Mouse (Mus musculus): ENCODE measurements at regions not wholly inside any gene's neighbourhood (a gene's known extent, or its start where the extent isn't known, plus 50 kb on each side); places are given as distances from the start of the nearest gene placed in this dataset.

DNA sequence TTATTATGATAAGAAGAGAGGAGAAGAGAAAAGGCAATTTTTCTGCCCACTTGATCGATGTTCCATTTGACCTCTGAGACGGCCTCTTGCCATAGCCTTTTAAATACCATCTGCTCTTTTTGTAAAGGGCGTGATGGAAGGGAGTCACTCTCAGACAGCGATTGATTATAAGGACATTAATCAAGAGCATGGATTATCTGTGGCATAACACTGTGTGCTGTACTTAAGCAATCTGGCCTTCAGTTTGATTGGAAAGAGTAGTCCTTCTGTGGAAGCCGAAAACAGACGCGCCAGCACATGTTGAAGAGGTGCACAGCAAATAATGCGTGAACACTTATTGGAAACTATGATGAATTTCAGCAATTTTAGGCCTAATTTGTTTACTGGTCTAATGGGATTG lies 685.4 kb upstream of the Robo1 start:
- no peaks in the 10 kb centered on the region for H3K9me3 ChIP-seq (replicated peaks; ENCODE audit: control insufficient read depth, insufficient read depth, low read length, poor library complexity, severe bottlenecking)
- no peak overlapping the region for H3K9ac ChIP-seq (ENCODE audit: low read depth, poor library complexity, severe bottlenecking)
- H3K27me3 ChIP-seq (ENCODE audit: control insufficient read depth, insufficient read depth, low read length, poor library complexity, severe bottlenecking): no peaks in the 10 kb centered on the region
- H3K4me3 ChIP-seq (ENCODE audit: low read depth, low read length): no peak overlapping the region
- no peak for TF ChIP-seq CTCF (IDR thresholded peaks at IDR 0.05; ENCODE audit: low read depth, low read length)
- no peak for TF ChIP-seq POLR2A (IDR thresholded peaks at IDR 0.05; ENCODE audit: insufficient read depth, low read length)
- TF ChIP-seq EP300 (IDR thresholded peaks at IDR 0.05; ENCODE audit: insufficient read depth, low read depth, low read length): no peak
- H3K36me3 ChIP-seq (ENCODE audit: control insufficient read depth, insufficient read depth, low read length, poor library complexity, severe bottlenecking): no peaks in the 10 kb centered on the region
- no peak overlapping the region for H3K27ac ChIP-seq (ENCODE audit: insufficient read depth, low read length)
- no peaks in the 10 kb centered on the region for H3K4me1 ChIP-seq (ENCODE audit: control insufficient read depth, insufficient read depth, low read length)

DNA sequence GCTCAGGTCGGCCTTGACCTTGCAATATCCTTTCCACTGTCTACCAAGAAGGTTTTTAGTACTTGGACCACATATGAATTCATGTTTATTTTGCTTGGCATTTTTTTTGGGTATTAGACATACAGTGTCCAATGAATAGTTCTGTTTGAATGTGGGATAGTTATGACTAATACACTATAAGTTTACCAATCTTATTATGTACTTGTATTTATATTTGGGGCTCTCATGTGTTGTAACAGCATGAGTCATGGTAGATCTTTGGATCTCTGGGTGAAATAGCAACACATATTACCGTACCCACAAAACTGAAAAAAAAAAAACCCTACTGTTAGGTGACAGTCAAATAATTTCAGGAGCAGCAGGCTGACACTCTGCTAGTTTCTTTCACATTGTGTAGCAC lies 667.7 kb upstream of the Robo1 start:
- Histone ChIP-seq H3K36me3 (ENCODE audit: control insufficient read depth, insufficient read depth, low read length, poor library complexity, severe bottlenecking) (no peaks in the 10 kb centered on the region), H3K4me1 (ENCODE audit: control insufficient read depth, insufficient read depth, low read length) (no peaks in the 10 kb centered on the region), H3K4me3 (ENCODE audit: low read depth, low read length) (no peak overlapping the region), H3K27me3 (ENCODE audit: control insufficient read depth, insufficient read depth, low read length, poor library complexity, severe bottlenecking) (no peaks in the 10 kb centered on the region), H3K9ac (ENCODE audit: low read depth, poor library complexity, severe bottlenecking) (no peak overlapping the region), H3K9me3 (replicated peaks; ENCODE audit: control insufficient read depth, insufficient read depth, low read length, poor library complexity, severe bottlenecking) (no peaks in the 10 kb centered on the region), H3K27ac (ENCODE audit: insufficient read depth, low read length) (no peak overlapping the region)
- no peak for TF ChIP-seq POLR2A (IDR thresholded peaks at IDR 0.05; ENCODE audit: insufficient read depth, low read length)
- no peak for TF ChIP-seq CTCF (IDR thresholded peaks at IDR 0.05; ENCODE audit: low read depth, low read length)
- no peak for TF ChIP-seq EP300 (IDR thresholded peaks at IDR 0.05; ENCODE audit: insufficient read depth, low read depth, low read length)

DNA sequence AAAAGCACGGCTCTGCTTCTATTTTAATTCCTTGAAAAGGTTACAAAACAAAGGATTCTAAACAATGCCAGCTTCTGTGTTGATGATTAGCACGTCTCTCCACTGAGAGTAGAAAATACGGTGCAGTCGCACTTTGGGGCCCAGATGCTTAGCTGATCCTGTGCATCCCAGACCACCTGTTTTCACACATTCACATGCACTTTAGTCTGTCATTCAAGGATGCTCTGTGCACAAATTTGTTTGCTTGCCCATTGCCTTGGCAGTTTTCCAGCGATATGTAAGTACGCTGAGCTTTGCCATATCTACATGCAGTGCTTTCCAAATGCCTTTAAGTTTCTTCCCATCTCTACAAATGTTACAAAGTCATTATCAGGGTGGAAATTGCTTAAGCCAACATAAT lies 664.9 kb upstream of the Robo1 start:
- Histone ChIP-seq H3K9ac (ENCODE audit: low read depth, poor library complexity, severe bottlenecking) (no peak overlapping the region), H3K36me3 (ENCODE audit: control insufficient read depth, insufficient read depth, low read length, poor library complexity, severe bottlenecking) (no peaks in the 10 kb centered on the region), H3K27me3 (ENCODE audit: control insufficient read depth, insufficient read depth, low read length, poor library complexity, severe bottlenecking) (no peaks in the 10 kb centered on the region), H3K4me3 (ENCODE audit: low read depth, low read length) (no peak overlapping the region), H3K4me1 (ENCODE audit: control insufficient read depth, insufficient read depth, low read length) (no peaks in the 10 kb centered on the region), H3K27ac (ENCODE audit: insufficient read depth, low read length) (no peak overlapping the region), H3K9me3 (replicated peaks; ENCODE audit: control insufficient read depth, insufficient read depth, low read length, poor library complexity, severe bottlenecking) (no peaks in the 10 kb centered on the region)
- no peak for TF ChIP-seq POLR2A (IDR thresholded peaks at IDR 0.05; ENCODE audit: insufficient read depth, low read length)
- TF ChIP-seq CTCF (IDR thresholded peaks at IDR 0.05; ENCODE audit: low read depth, low read length): no peak
- no peak for TF ChIP-seq EP300 (IDR thresholded peaks at IDR 0.05; ENCODE audit: insufficient read depth, low read depth, low read length)

DNA sequence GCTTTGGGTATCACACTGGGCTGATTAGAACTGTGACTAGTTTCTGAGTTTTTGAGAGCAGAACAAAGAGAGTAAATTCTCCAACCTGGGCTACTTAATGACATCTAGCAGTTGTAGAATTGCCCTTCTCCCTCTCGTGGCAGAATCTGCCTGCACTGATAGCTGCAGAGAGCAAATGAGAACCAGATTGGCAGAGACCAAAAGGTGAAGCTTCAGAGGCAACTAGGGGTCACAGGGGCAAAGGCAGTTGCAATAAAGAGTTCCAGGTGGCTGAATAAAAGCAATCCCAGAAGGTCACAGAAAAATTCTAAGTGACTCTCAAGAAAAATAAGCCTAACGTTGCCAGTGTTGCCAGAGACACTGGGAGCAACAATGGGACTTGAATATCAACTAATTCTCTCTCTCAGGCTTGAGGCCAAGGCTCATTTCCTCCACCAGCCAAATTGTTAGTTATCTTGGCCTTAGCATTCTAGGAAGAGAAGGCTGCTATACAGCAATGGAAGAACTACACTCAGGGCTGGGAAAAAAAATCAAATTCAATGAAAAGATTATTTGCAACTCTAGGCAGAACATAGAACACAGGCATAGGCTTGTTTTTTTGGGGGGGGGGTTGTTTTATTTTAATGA lies 629.9 kb upstream of the Robo1 start:
- Histone ChIP-seq H3K9ac (ENCODE audit: low read depth, poor library complexity, severe bottlenecking) (no peak overlapping the region), H3K4me1 (ENCODE audit: control insufficient read depth, insufficient read depth, low read length) (no peaks in the 10 kb centered on the region), H3K27ac (ENCODE audit: insufficient read depth, low read length) (no peak overlapping the region), H3K4me3 (ENCODE audit: low read depth, low read length) (no peak overlapping the region), H3K36me3 (ENCODE audit: control insufficient read depth, insufficient read depth, low read length, poor library complexity, severe bottlenecking) (no peaks in the 10 kb centered on the region), H3K27me3 (ENCODE audit: control insufficient read depth, insufficient read depth, low read length, poor library complexity, severe bottlenecking) (no peaks in the 10 kb centered on the region), H3K9me3 (replicated peaks; ENCODE audit: control insufficient read depth, insufficient read depth, low read length, poor library complexity, severe bottlenecking) (no peaks in the 10 kb centered on the region)
- TF ChIP-seq EP300 (IDR thresholded peaks at IDR 0.05; ENCODE audit: insufficient read depth, low read depth, low read length) (no peak), CTCF (IDR thresholded peaks at IDR 0.05; ENCODE audit: low read depth, low read length) (no peak), POLR2A (IDR thresholded peaks at IDR 0.05; ENCODE audit: insufficient read depth, low read length) (no peak)

DNA sequence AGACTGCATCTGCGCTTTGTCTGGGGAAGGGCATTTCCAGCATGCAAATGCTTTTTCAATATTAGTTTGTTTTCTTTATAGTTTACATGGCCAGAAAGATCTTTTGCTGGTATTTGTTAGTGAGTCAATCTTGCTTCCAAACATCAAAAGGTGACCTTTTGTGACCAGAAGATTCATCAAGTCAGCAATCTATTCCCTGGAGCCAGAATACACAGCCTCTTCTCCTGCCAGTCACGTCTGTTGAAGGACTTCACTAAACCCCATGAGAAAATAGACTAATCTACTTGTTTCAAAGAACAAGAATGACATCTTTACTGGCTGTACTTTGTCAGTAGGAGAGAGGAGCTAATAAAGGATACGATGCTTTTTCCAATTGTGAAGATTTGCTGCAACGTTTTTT lies 614.6 kb upstream of the Robo1 start:
- H3K9me3 ChIP-seq (replicated peaks; ENCODE audit: control insufficient read depth, insufficient read depth, low read length, poor library complexity, severe bottlenecking): peaks cover 4% of the 10 kb centered on the region; the same call in 1 of the 2 replicates
- H3K4me1 ChIP-seq (ENCODE audit: control insufficient read depth, insufficient read depth, low read length): no peaks in the 10 kb centered on the region
- TF ChIP-seq EP300 (IDR thresholded peaks at IDR 0.05; ENCODE audit: insufficient read depth, low read depth, low read length) (no peak), POLR2A (IDR thresholded peaks at IDR 0.05; ENCODE audit: insufficient read depth, low read length) (no peak)
- H3K4me3 ChIP-seq (ENCODE audit: low read depth, low read length): no peak overlapping the region
- H3K27ac ChIP-seq (ENCODE audit: insufficient read depth, low read length): no peak overlapping the region
- H3K9ac ChIP-seq (ENCODE audit: low read depth, poor library complexity, severe bottlenecking): no peak overlapping the region
- no peaks in the 10 kb centered on the region for H3K36me3 ChIP-seq (ENCODE audit: control insufficient read depth, insufficient read depth, low read length, poor library complexity, severe bottlenecking)
- no peaks in the 10 kb centered on the region for H3K27me3 ChIP-seq (ENCODE audit: control insufficient read depth, insufficient read depth, low read length, poor library complexity, severe bottlenecking)

DNA sequence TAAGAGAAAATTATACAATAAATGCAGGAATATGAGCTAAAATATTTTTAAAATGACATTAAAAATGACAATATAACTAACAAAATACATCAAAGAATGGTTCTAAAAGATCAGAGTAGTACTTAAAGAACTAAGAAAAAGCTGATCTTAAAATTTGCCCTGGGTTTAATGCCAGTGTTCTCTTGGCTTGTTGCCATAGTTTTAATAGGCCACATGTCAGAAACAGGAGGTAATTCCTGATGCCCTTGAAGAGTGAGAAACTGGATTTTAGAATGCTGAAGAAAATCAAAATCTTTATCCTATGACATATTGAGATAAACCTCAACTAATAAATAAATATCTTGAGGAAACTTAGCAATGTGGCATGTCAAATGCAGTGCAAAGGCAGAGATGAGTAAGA lies 602.3 kb upstream of the Robo1 start:
- Histone ChIP-seq H3K27ac (ENCODE audit: insufficient read depth, low read length) (no peak overlapping the region), H3K9ac (ENCODE audit: low read depth, poor library complexity, severe bottlenecking) (no peak overlapping the region)
- no peak for TF ChIP-seq CTCF (IDR thresholded peaks at IDR 0.05; ENCODE audit: low read depth, low read length)
- no peak for TF ChIP-seq POLR2A (IDR thresholded peaks at IDR 0.05; ENCODE audit: insufficient read depth, low read length)

More for the DNA sequence above, 602.3 kb upstream of the Robo1 start:
- no peaks in the 10 kb centered on the region for H3K27me3 ChIP-seq (ENCODE audit: control insufficient read depth, insufficient read depth, low read length, poor library complexity, severe bottlenecking)
- H3K36me3 ChIP-seq (ENCODE audit: control insufficient read depth, insufficient read depth, low read length, poor library complexity, severe bottlenecking): no peaks in the 10 kb centered on the region
- H3K9me3 ChIP-seq (replicated peaks; ENCODE audit: control insufficient read depth, insufficient read depth, low read length, poor library complexity, severe bottlenecking): no peaks in the 10 kb centered on the region
- no peak overlapping the region for H3K4me3 ChIP-seq (ENCODE audit: low read depth, low read length)
- no peaks in the 10 kb centered on the region for H3K4me1 ChIP-seq (ENCODE audit: control insufficient read depth, insufficient read depth, low read length)

Measured in ES-Bruce4 (cell line).